Mouse (Mus musculus) limb, embryonic 15.5 days (tissue): ENCODE measurements around the gene Golt1a. TPM values are rescaled to one million over a fixed set of nuclear protein-coding genes. Genes with fewer than 3 reads are reported as not detected.

Source experiments
- ATAC-seq: fragments of 200-750 bp; cut with Nextera tagmentation; 2 replicates; pipeline ENCODE4 v1.8.0; 2017; ENCODE audit warnings: low read depth, moderate TSS enrichment; ENCODE audit not compliant: insufficient number of reproducible peaks, low FRiP score, low TSS enrichment
- H3K27ac ChIP-seq: fragments of 300-500 bp; sonication (generic); 2 replicates; pipeline ENCODE4 v1.5.1; 2015; ENCODE audit warnings: moderate library complexity, mild to moderate bottlenecking, inconsistent platforms
- H3K27me3 ChIP-seq: fragments of 300-500 bp; sonication (generic); 2 replicates; pipeline ENCODE4 v1.6.1; 2015; ENCODE audit warnings: inconsistent platforms
- H3K36me3 ChIP-seq: fragments of 300-500 bp; sonication (generic); 2 replicates; pipeline ENCODE4 v1.6.1; 2015; ENCODE audit warnings: inconsistent platforms
- H3K4me1 ChIP-seq: fragments of 300-500 bp; sonication (generic); 2 replicates; pipeline ENCODE4 v1.6.1; 2015; ENCODE audit warnings: inconsistent platforms
- H3K4me2 ChIP-seq: fragments of 300-500 bp; sonication (generic); 2 replicates; pipeline ENCODE4 v1.6.1; 2015; ENCODE audit warnings: mild to moderate bottlenecking, inconsistent platforms
- H3K4me3 ChIP-seq: fragments of 300-500 bp; sonication (generic); 2 replicates; pipeline ENCODE4 v1.5.1; 2015; ENCODE audit warnings: mild to moderate bottlenecking, inconsistent platforms
- H3K9ac ChIP-seq: fragments of 300-500 bp; sonication (generic); 2 replicates; pipeline ENCODE4 v1.6.1; 2015; ENCODE audit warnings: inconsistent platforms
- H3K9me3 ChIP-seq: fragments of 300-500 bp; sonication (generic); 2 replicates; pipeline ENCODE4 v1.6.1; 2016; ENCODE audit warnings: inconsistent platforms
- WGBS: fragments of 180-500 bp; shearing (Covaris S2); methylation state at CpG from one replicate; pipeline ENCODE4 v1.1.7; 2015; 5-methylcytosine and 5-hydroxymethylcytosine counted together
- polyA plus RNA-seq: library from polyadenylated mRNA; unstranded; fragments of >200 nt; fragmentation: Nextera tagmentation; extraction: Ambion mirVana; gene quantifications from 2 replicates; pipeline ENCODE4 v1.2.1, GENCODE M21; 2015

Gene Golt1a
- polyA plus RNA-seq, result not detected in 2 replicates

- Histone ChIP-seq H3K4me1 (peaks cover 4% of the 10 kb centered on the region), H3K4me3 (no peak within 1 kb of the TSS), H3K9me3 (no peaks in the 10 kb centered on the region), H3K36me3 (no peaks in the 10 kb centered on the region), H3K27me3 (no peaks in the 10 kb centered on the region), H3K9ac (no peak within 1 kb of the TSS), H3K4me2 (no peak within 1 kb of the TSS), H3K27ac (no peak within 1 kb of the TSS)
- no peak for ATAC-seq
- WGBS, result 53% methylated on average over 14 of the region's 14 CpGs
These were observed at the start of gene Golt1a for GRCm38 (mm10) chr1:133309652-133310267. Gene Golt1a (plus strand): TSS chr1:133309800.

GRCm38 (mm10) chr1:133262628-133263027 is 47.0 kb upstream of the Golt1a start:
- Histone ChIP-seq H3K4me2 (no peak overlapping the region), H3K9me3 (no peaks in the 10 kb centered on the region), H3K27me3 (peaks cover 9% of the 10 kb centered on the region; the same call in 1 of the 2 replicates), H3K9ac (no peak overlapping the region), H3K4me1 (0 out of 2 replicates have a peak, but pooled peaks cover 3% of the 10 kb centered on the region), H3K27ac (no peak overlapping the region), H3K36me3 (no peaks in the 10 kb centered on the region), H3K4me3 (no peak overlapping the region)
- ATAC-seq, result no peak
- 88% methylated on average over 6 of the region's 6 CpGs for WGBS

GRCm38 (mm10) chr1:133263134-133263533 is 46.5 kb upstream of the Golt1a start:
- H3K27me3 ChIP-seq, result peaks cover 5% of the 10 kb centered on the region; the same call in 1 of the 2 replicates
- no peaks in the 10 kb centered on the region for H3K9me3 ChIP-seq
- H3K36me3 ChIP-seq, result no peaks in the 10 kb centered on the region
- H3K4me1 ChIP-seq, result 0 out of 2 replicates have a peak, but pooled peaks cover 8% of the 10 kb centered on the region
- no peak overlapping the region for H3K9ac ChIP-seq
- no peak overlapping the region for H3K4me3 ChIP-seq
- 87% methylated on average over 7 of the region's 7 CpGs for WGBS
- no peak overlapping the region for H3K4me2 ChIP-seq
- H3K27ac ChIP-seq, result no peak overlapping the region
- ATAC-seq, result no peak

GRCm38 (mm10) chr1:133264367-133264766 is 45.2 kb upstream of the Golt1a start:
- peaks cover 3% of the 10 kb centered on the region; the same call in 1 of the 2 replicates for H3K27me3 ChIP-seq
- no peak overlapping the region for H3K4me2 ChIP-seq
- no peak for ATAC-seq
- H3K36me3 ChIP-seq, result no peaks in the 10 kb centered on the region
- no peak overlapping the region for H3K4me3 ChIP-seq
- WGBS, result 64% methylated on average over 12 of the region's 12 CpGs
- no peak overlapping the region for H3K9ac ChIP-seq
- 0 out of 2 replicates have a peak, but pooled peaks cover 9% of the 10 kb centered on the region for H3K4me1 ChIP-seq
- no peak overlapping the region for H3K27ac ChIP-seq
- H3K9me3 ChIP-seq, result no peaks in the 10 kb centered on the region

GRCm38 (mm10) chr1:133265114-133265766 is 44.4 kb upstream of the Golt1a start:
- Histone ChIP-seq H3K9ac (no peak overlapping the region), H3K4me1 (0 out of 2 replicates have a peak, but pooled peaks cover 9% of the 10 kb centered on the region), H3K27ac (no peak overlapping the region), H3K27me3 (peaks cover 3% of the 10 kb centered on the region; the same call in 1 of the 2 replicates), H3K4me2 (no peak overlapping the region), H3K4me3 (no peak overlapping the region), H3K9me3 (no peaks in the 10 kb centered on the region), H3K36me3 (no peaks in the 10 kb centered on the region)
- WGBS, result 62% methylated on average over 11 of the region's 11 CpGs
- no peak for ATAC-seq

GRCm38 (mm10) chr1:133267094-133267493 is 42.5 kb upstream of the Golt1a start:
- Histone ChIP-seq H3K9me3 (no peaks in the 10 kb centered on the region), H3K4me1 (0 out of 2 replicates have a peak, but pooled peaks cover 9% of the 10 kb centered on the region), H3K36me3 (no peaks in the 10 kb centered on the region), H3K27me3 (peaks cover 3% of the 10 kb centered on the region; the same call in 1 of the 2 replicates), H3K9ac (no peak overlapping the region), H3K4me3 (no peak overlapping the region), H3K4me2 (no peak overlapping the region), H3K27ac (no peak overlapping the region)
- 54% methylated on average over 3 of the region's 3 CpGs for WGBS
- ATAC-seq, result no peak

- Histone ChIP-seq H3K9ac (no peak overlapping the region), H3K4me1 (0 out of 2 replicates have a peak, but pooled peaks cover 9% of the 10 kb centered on the region), H3K4me2 (no peak overlapping the region), H3K9me3 (no peaks in the 10 kb centered on the region), H3K36me3 (no peaks in the 10 kb centered on the region), H3K4me3 (no peak overlapping the region), H3K27me3 (peaks cover 3% of the 10 kb centered on the region; the same call in 1 of the 2 replicates), H3K27ac (no peak overlapping the region)
- ATAC-seq, result no peak; the same call in 1 of the 2 replicates
- 32% methylated on average over 10 of the region's 10 CpGs for WGBS
These were observed 41.6 kb upstream of the Golt1a start for GRCm38 (mm10) chr1:133267813-133268492.

GRCm38 (mm10) chr1:133268503-133268902 is 41.1 kb upstream of the Golt1a start:
- Histone ChIP-seq H3K27me3 (peaks cover 3% of the 10 kb centered on the region; the same call in 1 of the 2 replicates), H3K4me1 (0 out of 2 replicates have a peak, but pooled peaks cover 9% of the 10 kb centered on the region), H3K27ac (no peak overlapping the region), H3K4me2 (no peak overlapping the region), H3K36me3 (no peaks in the 10 kb centered on the region), H3K9ac (no peak overlapping the region), H3K9me3 (no peaks in the 10 kb centered on the region), H3K4me3 (no peak overlapping the region)
- no peak for ATAC-seq
- 78% methylated on average over 3 of the region's 3 CpGs for WGBS

GRCm38 (mm10) chr1:133270336-133270735 is 39.3 kb upstream of the Golt1a start:
- Histone ChIP-seq H3K4me2 (no peak overlapping the region), H3K4me1 (0 out of 2 replicates have a peak, but pooled peaks cover 9% of the 10 kb centered on the region), H3K36me3 (no peaks in the 10 kb centered on the region), H3K9ac (no peak overlapping the region), H3K9me3 (no peaks in the 10 kb centered on the region), H3K4me3 (no peak overlapping the region), H3K27me3 (no peaks in the 10 kb centered on the region), H3K27ac (no peak overlapping the region)
- ATAC-seq, result no peak
- 46% methylated on average over 6 of the region's 6 CpGs for WGBS

- H3K27ac ChIP-seq, result no peak overlapping the region
- H3K9ac ChIP-seq, result no peak overlapping the region
- 85% methylated on average over 19 of the region's 19 CpGs for WGBS
- H3K4me1 ChIP-seq, result no peaks in the 10 kb centered on the region
- H3K4me3 ChIP-seq, result no peak overlapping the region
- no peaks in the 10 kb centered on the region for H3K27me3 ChIP-seq
- H3K36me3 ChIP-seq, result no peaks in the 10 kb centered on the region
- H3K4me2 ChIP-seq, result no peak overlapping the region
- no peaks in the 10 kb centered on the region for H3K9me3 ChIP-seq
- ATAC-seq, result no peak
These were observed 35.4 kb upstream of the Golt1a start for GRCm38 (mm10) chr1:133274163-133274562.

- Histone ChIP-seq H3K9ac (no peak overlapping the region), H3K27ac (no peak overlapping the region), H3K9me3 (no peaks in the 10 kb centered on the region), H3K4me1 (no peaks in the 10 kb centered on the region), H3K27me3 (no peaks in the 10 kb centered on the region), H3K36me3 (no peaks in the 10 kb centered on the region), H3K4me3 (no peak overlapping the region), H3K4me2 (no peak overlapping the region)
- WGBS, result 69% methylated on average over 5 of the region's 5 CpGs
- no peak for ATAC-seq
These were observed 32.6 kb upstream of the Golt1a start for GRCm38 (mm10) chr1:133276983-133277382.

GRCm38 (mm10) chr1:133278539-133278938 is 31.1 kb upstream of the Golt1a start:
- no peak overlapping the region for H3K4me2 ChIP-seq
- no peak overlapping the region for H3K4me3 ChIP-seq
- 75% methylated on average over 6 of the region's 6 CpGs for WGBS
- H3K9ac ChIP-seq, result no peak overlapping the region
- no peaks in the 10 kb centered on the region for H3K4me1 ChIP-seq
- no peaks in the 10 kb centered on the region for H3K9me3 ChIP-seq
- H3K36me3 ChIP-seq, result no peaks in the 10 kb centered on the region
- H3K27ac ChIP-seq, result no peak overlapping the region
- H3K27me3 ChIP-seq, result no peaks in the 10 kb centered on the region
- no peak for ATAC-seq
